Mouse (Mus musculus): ENCODE measurements around the gene Crcp.
"Not testable (repeated sequence)": the region's sequence is repeated elsewhere in the genome, so short reads cannot be mapped to it uniquely, and the experiment has no call there.

Crcp gene

GRCm38 (mm10) chr5:130021361-130021966 lies 7.6 kb upstream of the Crcp start:
- in situ Hi-C loops (cut with MboI; ENCODE audit: unreplicated experiment in 2 of 2): loop anchor here in 1 of 2 experiments (10.0 to 25.0 kb wide), 2 partner anchors 233 to 1009 kb away; partner anchors contain the start of genes Ran, Sbds, Stx2 and Tyw1

GRCm38 (mm10) chr5:130022366-130022765 lies 6.7 kb upstream of the Crcp start:
- in situ Hi-C loops (cut with MboI; ENCODE audit: unreplicated experiment in 2 of 2): loop anchor here in 1 of 2 experiments (10.0 to 25.0 kb wide), 2 partner anchors 232 to 1010 kb away; partner anchors contain the start of genes Ran, Sbds, Stx2 and Tyw1

- in situ Hi-C loops (cut with MboI; ENCODE audit: unreplicated experiment in 2 of 2): loop anchor here in 1 of 2 experiments (10.0 to 25.0 kb wide), 2 partner anchors 232 to 1011 kb away; partner anchors contain the start of genes Ran, Sbds, Stx2 and Tyw1
Measured at GRCm38 (mm10) chr5:130023067-130023766, 5.9 kb upstream of the Crcp start.

GRCm38 (mm10) chr5:130023767-130024539 lies 5.1 kb upstream of the Crcp start:
- in situ Hi-C loops (cut with MboI; ENCODE audit: unreplicated experiment in 2 of 2): loop anchor here in 1 of 2 experiments (10.0 to 25.0 kb wide), 2 partner anchors 231 to 1012 kb away; partner anchors contain the start of genes Ran, Sbds, Stx2 and Tyw1

- in situ Hi-C loops (cut with MboI; ENCODE audit: unreplicated experiment in 2 of 2): loop anchor here in 1 of 2 experiments (10.0 kb wide), 1 partner anchor 228 kb away; the partner anchor contains the start of genes Sbds and Tyw1
Measured at GRCm38 (mm10) chr5:130027134-130027533, 2.0 kb upstream of the Crcp start.

GRCm38 (mm10) chr5:130027696-130028095 lies 1.4 kb upstream of the Crcp start:
- in situ Hi-C loops (cut with MboI; ENCODE audit: unreplicated experiment in 2 of 2): loop anchor here in 1 of 2 experiments (10.0 kb wide), 1 partner anchor 227 kb away; the partner anchor contains the start of genes Sbds and Tyw1

GRCm38 (mm10) chr5:130031410-130032390 lies 2.6 kb downstream of the Crcp start:
- in situ Hi-C loops (cut with MboI; ENCODE audit: unreplicated experiment in 2 of 2): no loop called here

GRCm38 (mm10) chr5:130033869-130034268 lies 4.8 kb downstream of the Crcp start:
- in situ Hi-C loops (cut with MboI; ENCODE audit: unreplicated experiment in 2 of 2): no loop called here

GRCm38 (mm10) chr5:130036300-130036699 lies 7.2 kb downstream of the Crcp start:
- in situ Hi-C loops (cut with MboI; ENCODE audit: unreplicated experiment in 2 of 2): not testable (repeated sequence)

GRCm38 (mm10) chr5:130037752-130038455 lies 8.8 kb downstream of the Crcp start:
- in situ Hi-C loops (cut with MboI; ENCODE audit: unreplicated experiment in 2 of 2): no loop called here

GRCm38 (mm10) chr5:130040797-130041196 lies 11.7 kb downstream of the Crcp start:
- in situ Hi-C loops (cut with MboI; ENCODE audit: unreplicated experiment in 2 of 2): loop anchor here (5.0 kb wide), 2 partner anchors 92 to 97 kb away; no protein-coding TSS in a partner anchor

- in situ Hi-C loops (cut with MboI; ENCODE audit: unreplicated experiment in 2 of 2): loop anchor here (5.0 kb wide), 2 partner anchors 91 to 96 kb away; no protein-coding TSS in a partner anchor
Measured at GRCm38 (mm10) chr5:130041262-130041661, 12.2 kb downstream of the Crcp start.

GRCm38 (mm10) chr5:130043741-130044140 lies 14.7 kb downstream of the Crcp start:
- in situ Hi-C loops (cut with MboI; ENCODE audit: unreplicated experiment in 2 of 2): loop anchor here (5.0 kb wide), 2 partner anchors 89 to 94 kb away; no protein-coding TSS in a partner anchor

- in situ Hi-C loops (cut with MboI; ENCODE audit: unreplicated experiment in 2 of 2): loop anchor here (5.0 kb wide), 2 partner anchors 88 to 93 kb away; no protein-coding TSS in a partner anchor
Measured at GRCm38 (mm10) chr5:130044201-130044695, 15.2 kb downstream of the Crcp start.

GRCm38 (mm10) chr5:130046100-130046499 lies 17.0 kb downstream of the Crcp start:
- in situ Hi-C loops (cut with MboI; ENCODE audit: unreplicated experiment in 2 of 2): no loop called here

GRCm38 (mm10) chr5:130046589-130046988 lies 17.5 kb downstream of the Crcp start:
- in situ Hi-C loops (cut with MboI; ENCODE audit: unreplicated experiment in 2 of 2): no loop called here

GRCm38 (mm10) chr5:130047013-130047412 lies 17.9 kb downstream of the Crcp start:
- in situ Hi-C loops (cut with MboI; ENCODE audit: unreplicated experiment in 2 of 2): no loop called here

GRCm38 (mm10) chr5:130048786-130049520 lies 19.9 kb downstream of the Crcp start:
- in situ Hi-C loops (cut with MboI; ENCODE audit: unreplicated experiment in 2 of 2): no loop called here
